Mouse (Mus musculus): ENCODE results near the gene Neu1.

GRCm38 (mm10) chr17:34894801-34895530 is 36.1 kb upstream of the Neu1 start:
- TF ChIP-seq POLR2A (IDR thresholded peaks at IDR 0.05; ENCODE audit: insufficient read depth, low read depth, low read length), result no peak
- no peak for TF ChIP-seq CTCF (IDR thresholded peaks at IDR 0.05)
- TF ChIP-seq EP300 (IDR thresholded peaks at IDR 0.05; ENCODE audit: insufficient read depth, low read depth, low read length), result no peak
